Mouse (Mus musculus): ENCODE measurements around the gene Lrrc3.

DNA sequence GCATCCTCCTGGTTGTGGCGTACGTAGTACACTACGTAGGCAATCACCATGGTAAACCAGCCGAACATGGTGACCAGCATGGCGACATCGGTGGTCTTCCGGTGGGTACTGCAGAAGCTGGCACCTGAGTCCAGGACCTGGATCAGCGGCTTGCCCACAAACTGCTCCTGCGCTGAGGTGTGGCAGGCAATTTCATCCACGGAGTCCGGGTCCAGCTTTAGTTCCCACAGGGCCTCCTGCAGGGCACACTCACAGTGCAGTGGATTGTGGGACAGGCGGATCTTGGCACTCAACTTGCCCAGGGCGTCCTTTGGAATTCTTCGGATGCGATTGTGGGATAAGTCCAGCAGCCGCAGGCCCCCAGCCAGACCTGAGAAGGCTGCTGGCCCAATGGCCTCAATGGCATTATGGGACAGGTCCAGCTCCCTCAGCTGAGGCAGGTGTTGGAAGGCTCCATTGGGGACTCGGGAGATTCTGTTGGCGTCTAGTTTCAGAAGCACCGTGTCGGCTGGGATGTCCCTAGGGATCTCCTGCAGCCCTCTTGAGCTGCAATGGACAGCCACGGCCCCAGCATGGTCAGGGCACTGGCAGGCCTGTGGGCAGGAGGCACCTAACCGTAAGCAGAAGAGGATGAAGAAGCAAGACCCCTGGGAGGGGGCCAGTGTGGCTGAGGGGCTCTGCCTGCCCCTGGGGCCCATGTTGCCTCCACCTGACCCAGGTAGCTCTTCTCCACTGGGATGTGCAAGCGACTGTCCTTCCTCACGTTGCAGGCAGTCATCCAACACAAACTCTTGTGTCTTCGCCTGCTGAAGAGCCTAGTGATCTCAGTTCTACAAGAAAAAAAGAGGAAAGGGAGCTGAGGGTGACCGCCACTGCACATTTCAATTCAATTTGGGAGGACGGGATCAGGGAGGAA lies 1.2 kb downstream of the Lrrc3 start:
- TF ChIP-seq POLR2A (IDR thresholded peaks at IDR 0.05; ENCODE audit: borderline replicate concordance, low read depth, low read length) (no peak), CTCF (IDR thresholded peaks at IDR 0.05; ENCODE audit: low read depth, low read length) (no peak)
